Mouse (Mus musculus) megakaryocyte progenitor cell, adult 5-6 weeks (primary cell): Measurements from ENCODE around the gene Selenom. TPM values are rescaled to one million over a fixed set of nuclear protein-coding genes. Genes with fewer than 3 reads are reported as not detected.

Experiments
- ATAC-seq: replicated peaks from 2 replicates; pipeline ENCODE4 v1.8.0; 2016; ENCODE audit warnings: mild to moderate bottlenecking, moderate TSS enrichment, inconsistent platforms; ENCODE audit not compliant: poor library complexity
- total RNA-seq, 2 experiments: library from RNA; stranded (forward) in 1 of 2; stranded (reverse) in 1 of 2; fragments of 157-497, 149-512 nt in 1 of 2; fragments of 200-1000 nt in 1 of 2; gene quantifications; 2 replicates each; pipeline versions ENCODE4 v1.2.3 to v1.2.4; 2015 to 2017

Selenom gene
- total RNA-seq, 2 experiments from 2014 or later: 17.8 to 23.4 TPM

GRCm38 (mm10) chr11:3547969-3548368 lies 33.5 kb downstream of the Selenom start:
- no peak for ATAC-seq

- no peak for ATAC-seq
These were observed 34.2 kb downstream of the Selenom start for GRCm38 (mm10) chr11:3548564-3549295.

GRCm38 (mm10) chr11:3549791-3550190 lies 35.3 kb downstream of the Selenom start:
- no peak for ATAC-seq

GRCm38 (mm10) chr11:3554976-3555375 lies 40.5 kb downstream of the Selenom start:
- no peak for ATAC-seq

- ATAC-seq: no peak
These were observed 43.4 kb downstream of the Selenom start for GRCm38 (mm10) chr11:3557852-3558251.

- ATAC-seq: no peak
These were observed 45.7 kb downstream of the Selenom start for GRCm38 (mm10) chr11:3560202-3560601.

GRCm38 (mm10) chr11:3563853-3564252 lies 49.4 kb downstream of the Selenom start:
- ATAC-seq: no peak

GRCm38 (mm10) chr11:3564451-3564850 lies 50.0 kb downstream of the Selenom start:
- no peak for ATAC-seq

GRCm38 (mm10) chr11:3566018-3566417 lies 51.5 kb downstream of the Selenom start:
- ATAC-seq: no peak

Other genes with a start within 250 kb of the Selenom start
- 253 and 258 TPM in 2 replicates for gene Drg1, start 248.3 kb upstream of the Selenom start, total RNA-seq (2015)
- gene Drg1, start 248.3 kb upstream of the Selenom start, total RNA-seq (2017): 196 and 234 TPM in 2 replicates
- 69.4 and 77.3 TPM in 2 replicates for gene Patz1, start 225.8 kb upstream of the Selenom start, total RNA-seq (2015)
- gene Patz1, start 225.8 kb upstream of the Selenom start, total RNA-seq (2017): 66.4 and 72.5 TPM in 2 replicates
- gene Pik3ip1, start 184.3 kb upstream of the Selenom start, total RNA-seq (2015): 16.6 and 20.1 TPM in 2 replicates
- 32.9 and 55.1 TPM in 2 replicates for gene Pik3ip1, start 184.3 kb upstream of the Selenom start, total RNA-seq (2017)
- 16.9 and 17.0 TPM in 2 replicates for gene Limk2, start 105.5 kb upstream of the Selenom start, total RNA-seq (2015)
- gene Limk2, start 105.5 kb upstream of the Selenom start, total RNA-seq (2017): 20.1 and 30.0 TPM in 2 replicates
- 16.3 and 17.6 TPM in 2 replicates for gene Rnf185, start 62.3 kb upstream of the Selenom start, total RNA-seq (2015)
- 8.8 and 15.3 TPM in 2 replicates for gene Rnf185, start 62.3 kb upstream of the Selenom start, total RNA-seq (2017)
- not detected in 2 replicates for gene Pla2g3, start 26.4 kb upstream of the Selenom start, total RNA-seq (2015)
- 0.10 TPM in 1 of 2 replicates, not detected in the other for gene Pla2g3, start 26.4 kb upstream of the Selenom start, total RNA-seq (2017)
- 1.3 and 1.5 TPM in 2 replicates for gene Inpp5j, start 9.9 kb upstream of the Selenom start, total RNA-seq (2015)
- gene Inpp5j, start 9.9 kb upstream of the Selenom start, total RNA-seq (2017): 0.17 and 0.21 TPM in 2 replicates
- 11.7 and 12.5 TPM in 2 replicates for gene Smtn, start 25.9 kb downstream of the Selenom start, total RNA-seq (2015)
- gene Smtn, start 25.9 kb downstream of the Selenom start, total RNA-seq (2017): 7.1 and 8.9 TPM in 2 replicates
- 26.4 and 29.5 TPM in 2 replicates for gene Morc2a, start 134.5 kb downstream of the Selenom start, total RNA-seq (2015)
- 29.6 and 38.8 TPM in 2 replicates for gene Morc2a, start 134.5 kb downstream of the Selenom start, total RNA-seq (2017)